Mouse (Mus musculus): ENCODE results near the gene Unc93a2.
A peak's percentile ranks its signal among the peaks of the same experiment; 100 is the strongest.
"Not testable (repeated sequence)": the region's sequence is repeated elsewhere in the genome, so short reads cannot be mapped to it uniquely, and the experiment has no call there.

Gene Unc93a2

DNA sequence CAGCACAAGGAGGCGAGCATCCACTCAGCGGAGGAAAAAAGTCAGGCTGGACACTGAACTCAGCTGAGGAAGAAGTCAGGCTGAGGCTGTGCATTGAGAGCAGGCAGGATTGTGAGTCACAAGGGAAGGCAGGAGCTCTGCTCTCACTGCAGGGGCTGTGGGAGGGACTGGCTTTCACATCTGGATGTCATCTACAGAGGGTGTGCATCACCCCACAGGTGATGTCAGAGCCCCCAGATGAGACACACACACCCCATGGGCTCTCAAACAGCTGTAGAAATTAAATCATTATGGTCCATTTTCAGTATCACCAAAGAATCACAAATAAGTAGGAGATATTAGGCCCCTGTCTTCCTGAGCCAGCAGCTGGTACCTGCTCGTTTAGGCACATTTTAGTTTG lies at the start of gene Unc93a2:
TSS of gene Unc93a2 (minus strand) at position 101 of the 400 bp plus-strand sequence.
- DNase-seq: not testable (repeated sequence)

DNA sequence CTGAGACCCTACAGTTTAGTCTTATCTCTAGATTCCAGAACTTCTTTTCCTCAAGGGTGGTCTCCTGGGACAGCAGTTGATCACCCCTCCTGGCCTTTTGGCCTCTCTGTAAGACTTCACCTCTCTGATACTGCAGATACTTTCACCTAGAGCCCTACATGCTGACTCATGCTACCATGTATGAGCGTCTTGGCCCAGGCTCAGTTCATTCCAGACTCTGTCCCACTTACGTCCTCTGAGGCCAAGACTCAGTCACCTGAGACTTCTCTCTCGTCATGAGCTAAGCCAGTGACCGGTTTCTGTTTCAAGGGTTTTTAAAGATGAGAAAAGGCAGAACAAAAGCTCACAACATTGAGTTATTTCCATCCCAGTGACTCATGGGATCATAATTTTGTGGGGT lies 48.9 kb upstream of the Unc93a2 start:
- not testable (repeated sequence) for DNase-seq

DNA sequence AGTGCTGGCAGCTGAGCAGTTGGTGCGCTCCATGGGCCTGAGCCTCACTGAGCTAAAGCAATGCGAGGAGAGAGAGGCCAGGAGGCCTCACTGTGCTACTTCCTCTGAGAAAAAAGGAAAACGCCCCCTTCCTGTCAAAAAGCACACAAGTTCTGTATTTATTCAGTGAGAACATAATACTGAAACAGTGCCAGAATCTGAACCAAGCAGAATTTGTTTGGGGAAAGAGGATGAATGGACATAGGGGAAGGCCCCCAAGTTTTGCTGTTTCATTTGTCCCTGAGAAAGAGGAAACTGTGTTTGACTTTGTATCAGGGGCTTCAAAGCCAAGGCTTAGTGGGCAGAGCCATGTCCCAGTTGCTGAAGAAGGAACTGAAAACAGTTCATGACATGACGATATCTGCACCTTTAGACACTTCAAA lies 45.0 kb upstream of the Unc93a2 start:
- not testable (repeated sequence) for DNase-seq

DNA sequence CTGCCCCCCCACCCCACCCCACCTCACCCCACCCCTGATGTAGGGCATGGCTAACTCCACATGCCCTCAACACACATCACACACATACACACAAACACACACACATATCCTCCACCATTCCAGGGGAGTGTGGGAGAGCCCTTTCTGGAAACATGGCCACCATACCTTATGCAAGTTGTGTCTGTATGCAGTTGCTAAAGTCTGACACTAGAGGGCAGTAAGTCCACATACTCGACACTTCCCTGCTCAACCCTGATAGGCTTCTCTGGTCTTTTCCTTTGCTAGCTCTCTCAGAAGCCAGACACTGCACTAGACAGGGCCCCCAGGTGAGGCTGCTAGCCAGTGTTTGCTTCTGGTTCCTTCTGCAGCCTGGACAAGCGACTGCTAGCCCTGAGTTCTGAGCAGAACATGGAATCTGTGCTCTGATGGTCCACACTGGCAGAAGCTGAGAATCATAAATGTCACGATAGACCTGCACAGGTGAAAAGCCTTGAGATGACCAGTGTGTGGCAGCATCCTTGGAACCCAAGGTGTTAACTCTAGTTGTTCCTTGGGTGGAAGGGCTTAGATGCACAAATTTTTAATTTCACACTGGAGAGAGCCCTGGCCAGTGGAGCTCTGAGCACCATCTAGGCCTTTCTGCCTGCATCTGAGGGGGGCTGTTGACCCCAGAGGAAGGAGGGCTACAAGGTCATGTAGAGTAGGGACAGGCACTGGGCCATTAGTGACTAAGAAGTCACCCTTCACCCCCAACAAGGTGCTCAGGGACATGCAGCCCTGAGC lies 35.1 kb upstream of the Unc93a2 start:
- not testable (repeated sequence) for DNase-seq

DNA sequence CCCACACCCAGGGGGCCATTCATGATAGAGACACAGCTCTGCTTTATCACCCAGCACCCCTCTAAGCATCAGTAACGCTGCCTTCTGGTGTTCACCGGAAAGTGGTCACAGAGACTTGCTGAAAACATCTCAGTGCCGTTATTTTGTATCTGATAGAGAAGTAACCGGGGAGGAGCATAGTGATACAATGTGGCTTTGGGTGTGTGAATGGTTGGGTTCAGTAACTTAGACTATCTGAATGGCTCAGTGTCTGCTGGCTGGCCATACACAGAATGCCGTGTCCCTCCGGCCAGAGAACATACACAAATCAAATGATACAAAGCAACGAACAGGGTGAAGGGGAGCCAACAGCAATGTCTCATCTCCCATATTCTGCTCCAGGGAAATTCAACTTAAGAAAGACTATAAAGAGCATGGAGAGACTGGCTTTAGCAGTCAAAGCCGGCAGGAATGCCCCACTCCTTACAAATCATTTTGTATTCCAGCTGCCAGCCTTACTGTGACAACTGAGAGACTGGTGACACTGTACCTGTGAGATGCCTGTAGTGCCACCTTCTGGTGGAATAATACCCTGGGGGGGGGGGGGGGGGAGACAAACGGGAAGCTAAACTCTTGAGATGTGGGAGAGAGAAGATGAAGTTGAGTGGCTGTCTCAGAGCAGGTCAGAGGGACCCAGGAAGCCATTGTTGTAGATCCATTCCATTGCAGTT lies 29.5 kb upstream of the Unc93a2 start:
- DNase-seq: not testable (repeated sequence)

DNA sequence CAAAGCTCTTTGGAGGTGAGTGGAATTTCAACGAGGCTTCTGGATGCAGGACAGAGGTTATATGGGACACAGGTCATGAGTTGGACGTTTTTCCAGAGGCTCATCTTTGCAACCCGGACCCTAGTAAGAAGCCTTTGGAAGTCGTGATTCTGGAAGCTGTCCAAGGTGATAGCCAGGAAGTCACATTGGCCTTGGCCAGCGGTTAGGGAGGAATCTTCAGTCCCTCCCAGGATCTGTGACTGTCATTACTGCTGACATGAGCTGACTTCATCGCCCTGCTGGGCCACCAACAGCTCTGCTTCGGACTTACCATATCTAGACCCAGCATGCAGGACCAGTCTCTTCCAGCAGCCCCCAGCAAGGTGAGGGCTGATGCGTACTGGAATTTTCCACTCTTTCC lies 28.1 kb upstream of the Unc93a2 start:
- DNase-seq: not testable (repeated sequence)

DNA sequence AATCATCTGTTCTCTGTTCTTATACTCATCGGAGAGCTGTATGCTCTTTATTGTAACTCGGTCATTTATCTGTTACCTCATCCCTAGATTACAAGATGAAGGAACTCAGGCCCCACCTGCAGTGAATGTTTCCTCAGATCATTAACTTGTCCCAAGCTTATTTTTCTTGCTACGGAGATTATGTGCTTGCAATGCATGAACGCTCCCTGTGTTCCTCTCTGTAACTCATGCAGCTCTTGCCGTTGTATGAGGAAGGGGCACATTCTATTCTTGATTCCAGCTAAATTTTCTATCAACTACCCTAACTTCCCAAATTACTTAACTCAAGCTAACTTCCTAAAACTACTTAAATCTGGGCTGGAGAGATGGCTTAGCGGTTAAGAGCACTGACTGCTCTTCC lies 14.5 kb upstream of the Unc93a2 start:
- not testable (repeated sequence) for DNase-seq

DNA sequence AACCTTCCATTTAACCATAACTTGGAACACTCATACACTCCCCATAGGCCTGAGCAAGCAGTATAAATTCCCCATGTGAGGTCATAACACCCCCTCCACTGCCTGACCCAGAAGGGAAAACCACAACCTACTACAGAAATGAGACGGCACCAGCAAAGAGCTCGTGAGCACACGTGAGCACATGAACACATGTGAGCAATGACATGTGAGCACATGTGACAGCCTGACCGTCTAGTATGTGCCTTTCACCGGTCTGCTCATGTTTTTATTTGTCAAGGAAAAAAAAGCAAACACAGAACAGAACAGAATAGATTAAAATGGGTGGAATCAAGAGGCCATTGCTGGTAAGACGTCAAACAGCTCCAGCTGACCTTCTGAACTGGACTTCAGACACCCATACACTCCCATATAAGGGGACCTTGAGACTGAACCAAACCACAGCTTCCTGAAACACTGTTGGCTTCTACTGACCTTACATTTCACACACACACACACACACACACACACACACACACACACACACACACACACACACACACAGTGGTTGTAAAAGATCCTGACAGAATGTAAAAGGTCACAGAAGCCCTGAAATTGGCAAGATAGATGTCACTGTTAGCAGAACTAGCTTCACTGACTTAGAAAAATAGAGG lies 13.1 kb upstream of the Unc93a2 start:
- DNase-seq: peak; percentile 15

DNA sequence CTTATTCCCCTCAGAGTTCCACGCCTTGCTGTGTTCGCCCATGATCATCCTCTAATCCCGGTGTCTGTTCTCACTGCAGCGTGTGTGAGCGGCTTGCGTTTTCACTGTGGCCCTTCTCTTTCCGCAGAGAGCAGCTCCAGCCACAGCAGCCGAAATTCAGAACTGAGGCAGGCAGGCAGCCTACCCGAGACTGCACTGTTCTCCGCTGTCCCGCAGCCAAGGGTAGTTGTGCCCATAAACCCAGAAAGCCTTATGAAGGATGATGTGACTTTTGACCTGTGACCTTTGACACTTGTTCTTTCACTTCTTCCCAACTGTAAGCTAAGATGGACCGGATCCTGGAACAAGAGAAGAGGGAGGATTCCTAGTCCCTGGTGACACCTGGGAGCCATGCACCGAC lies 11.8 kb upstream of the Unc93a2 start:
- DNase-seq: not testable (repeated sequence)

DNA sequence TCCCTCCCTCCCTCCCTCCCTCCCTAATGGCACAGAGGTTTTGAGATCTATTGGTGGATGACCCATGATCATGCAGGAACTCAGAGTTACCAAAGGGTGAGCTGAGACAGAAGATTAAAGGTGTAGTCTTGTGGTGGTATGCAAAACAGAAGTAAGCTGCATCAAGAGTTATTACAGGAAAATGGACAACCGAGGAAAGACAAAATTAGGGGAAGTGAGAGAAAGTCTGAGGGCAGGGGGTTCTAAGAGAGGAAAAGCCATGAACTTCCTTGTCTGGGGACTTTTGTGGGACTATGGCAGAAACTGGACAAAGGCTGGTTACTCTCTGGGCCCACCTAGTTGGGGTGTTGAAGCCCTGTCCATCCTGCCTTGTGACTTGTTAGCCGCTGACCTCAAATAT lies 11.0 kb upstream of the Unc93a2 start:
- DNase-seq: not testable (repeated sequence)

DNA sequence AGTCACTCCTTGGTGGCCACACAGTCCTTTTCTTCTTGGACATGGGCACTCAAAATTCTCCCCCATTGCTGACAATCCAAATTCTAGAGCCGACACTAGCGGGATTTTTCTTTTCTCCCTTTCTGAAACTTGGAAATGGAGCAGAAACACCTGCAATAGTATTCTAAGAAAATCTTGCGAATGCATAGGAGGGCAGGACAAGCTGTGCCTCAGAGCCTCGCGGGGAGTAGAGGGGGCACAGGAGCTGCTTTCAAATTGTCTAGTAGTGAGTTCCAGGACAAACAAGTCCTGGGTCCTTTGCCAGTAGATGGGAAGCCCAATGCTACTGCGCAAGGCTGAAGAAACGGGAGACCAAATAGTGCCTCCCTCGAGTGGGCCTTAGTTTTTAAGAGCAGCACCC lies 10.4 kb upstream of the Unc93a2 start:
- DNase-seq: not testable (repeated sequence)

DNA sequence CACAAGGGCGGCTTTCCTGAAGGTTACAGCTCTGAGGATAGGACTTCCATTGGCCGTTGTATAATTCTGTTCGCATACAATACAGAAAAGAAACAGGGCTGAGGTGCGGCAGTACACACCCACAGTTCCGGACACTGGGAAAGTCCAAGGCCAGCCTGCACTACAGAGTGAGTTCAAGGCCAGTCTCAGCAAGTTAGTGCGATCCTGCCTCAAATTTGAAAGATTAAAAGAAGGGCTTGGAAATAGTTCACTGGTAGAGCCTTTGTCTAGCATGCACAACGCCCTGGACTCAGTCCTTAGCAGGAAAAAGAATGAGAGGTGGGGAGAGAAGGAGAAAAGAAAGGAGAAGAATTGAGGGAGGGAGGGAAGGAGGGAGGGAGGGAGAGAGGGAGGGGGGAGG lies 9.9 kb upstream of the Unc93a2 start:
- not testable (repeated sequence) for DNase-seq

DNA sequence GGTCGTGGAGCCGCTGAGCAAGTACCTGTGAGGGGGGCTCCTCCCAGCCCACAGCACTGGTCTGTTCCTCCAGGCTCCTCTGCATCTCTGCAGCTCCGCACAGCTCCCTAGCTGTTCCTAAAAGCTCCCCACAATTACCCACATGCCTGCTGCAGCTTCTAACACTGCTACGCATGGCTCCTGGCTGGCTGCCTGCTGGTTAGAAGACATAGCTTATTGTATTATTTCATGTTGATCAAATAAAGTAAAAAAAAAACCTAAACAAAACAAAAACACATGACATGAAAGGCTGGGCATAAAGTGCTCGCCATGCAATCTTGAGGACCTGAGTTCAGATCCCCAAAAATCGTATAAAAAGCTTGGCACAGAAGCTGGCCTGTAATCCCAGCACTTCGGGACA lies 4.6 kb upstream of the Unc93a2 start:
- DNase-seq: not testable (repeated sequence)

DNA sequence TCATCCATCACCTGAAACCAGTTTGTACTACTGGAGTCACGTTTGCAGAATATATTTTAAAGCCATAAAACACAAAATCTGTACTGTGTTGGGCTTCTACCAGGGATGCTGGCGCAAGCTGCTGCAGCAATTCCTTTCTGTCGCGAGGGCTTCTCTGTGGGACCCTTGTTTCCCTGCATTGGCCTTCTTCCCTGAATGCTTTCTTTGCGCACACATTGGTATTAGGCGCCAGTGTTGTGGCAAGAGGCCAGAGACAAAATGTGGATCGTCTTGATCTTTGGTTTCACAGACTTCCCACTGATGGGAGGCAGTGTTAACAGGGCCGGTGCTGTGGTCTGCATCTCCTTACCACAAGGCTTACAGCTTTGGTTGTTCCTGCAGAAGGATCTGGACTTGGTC lies 3.7 kb upstream of the Unc93a2 start:
- not testable (repeated sequence) for DNase-seq

DNA sequence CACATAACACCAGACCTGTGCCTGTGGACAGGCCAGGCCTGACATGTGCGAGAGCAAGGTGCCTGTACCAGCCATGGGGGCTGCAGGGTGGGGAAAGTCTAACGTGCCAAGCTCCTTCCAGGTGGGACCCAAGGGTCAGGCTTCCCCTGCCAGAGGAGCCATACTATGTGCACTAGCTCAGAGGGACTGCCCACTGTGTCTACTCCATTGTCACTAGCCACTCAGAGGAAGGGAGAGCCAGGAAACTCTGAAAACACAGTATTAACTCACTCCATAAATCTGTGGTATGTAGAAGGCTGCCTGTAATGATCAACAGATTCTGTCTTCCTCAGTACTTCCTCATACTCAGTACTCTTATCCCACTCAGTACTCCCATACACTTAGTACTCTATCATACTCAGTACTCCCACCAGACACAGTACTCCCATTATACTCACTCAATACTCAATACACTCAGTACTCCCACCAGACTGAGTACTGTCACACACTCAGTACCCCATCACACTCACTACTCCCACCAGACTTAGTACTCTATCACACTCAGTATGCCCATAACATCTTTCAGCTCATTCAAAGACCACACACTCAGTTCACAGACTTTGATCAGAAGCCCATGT lies 3.2 kb upstream of the Unc93a2 start:
- not testable (repeated sequence) for DNase-seq

DNA sequence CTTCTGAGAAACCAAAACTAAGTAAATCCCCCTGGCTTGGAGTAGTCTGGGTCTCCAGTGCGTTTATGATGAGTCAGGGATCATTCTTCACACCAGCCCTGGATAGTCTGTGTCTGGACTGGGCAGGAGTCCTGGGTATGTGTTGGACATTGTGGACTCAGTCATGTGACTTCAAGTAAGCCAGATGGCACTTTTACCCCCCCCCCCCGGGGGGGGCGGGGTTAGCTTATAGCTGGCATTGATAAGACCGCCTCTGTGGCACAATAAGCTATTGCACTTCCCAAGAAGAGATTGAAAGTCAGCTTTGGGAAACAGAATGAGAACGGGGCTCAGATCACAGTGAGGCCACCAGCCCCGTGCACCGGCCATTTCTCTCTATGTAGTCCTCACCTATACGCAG lies 752 bp upstream of the Unc93a2 start:
- DNase-seq: not testable (repeated sequence)

DNA sequence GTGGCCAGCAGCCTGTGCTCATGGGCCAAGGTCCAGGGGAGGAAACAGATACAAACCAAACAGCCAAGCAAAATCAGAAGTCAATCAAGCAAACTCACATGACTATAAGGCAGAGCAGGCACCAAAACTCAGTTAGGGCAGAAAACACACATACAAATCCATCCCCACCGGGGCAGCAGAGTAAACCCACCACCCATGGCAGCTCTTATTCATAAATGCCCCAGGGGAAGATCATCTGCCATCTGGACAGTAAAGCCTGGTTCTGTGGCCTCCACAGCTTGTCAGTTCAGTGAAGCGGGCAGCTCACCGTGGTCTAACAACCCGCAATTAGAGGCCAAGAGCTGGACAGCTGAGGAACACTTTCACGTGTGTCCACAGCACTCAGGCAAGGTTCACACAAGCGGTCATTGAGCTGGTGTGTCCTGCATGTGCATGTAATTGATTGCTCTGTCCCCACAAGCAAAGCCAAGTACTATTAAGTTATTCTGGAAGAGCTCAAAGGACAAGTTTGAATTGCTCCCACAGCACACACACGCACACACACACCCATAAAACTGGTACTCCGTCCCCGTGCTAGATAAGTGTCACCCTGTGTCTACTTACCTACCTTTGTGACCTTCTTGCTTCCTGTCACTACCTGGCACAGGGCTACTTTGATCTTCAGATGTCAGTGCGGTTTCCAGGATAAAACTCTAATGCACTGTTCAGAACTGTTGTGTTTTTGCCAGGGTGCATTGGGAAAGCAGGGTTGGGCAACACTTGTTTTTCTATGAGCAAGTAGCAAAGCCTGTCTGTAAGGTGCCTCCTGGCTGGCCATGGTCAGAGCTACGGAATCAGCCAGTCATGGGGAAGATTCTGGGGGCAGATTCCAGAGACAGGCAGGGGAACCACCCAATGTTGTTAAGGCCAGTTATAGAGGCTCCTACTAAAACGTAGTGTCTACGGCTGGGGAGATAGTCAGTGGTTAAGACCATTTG lies 1.8 kb downstream of the Unc93a2 start:
- DNase-seq: not testable (repeated sequence)

DNA sequence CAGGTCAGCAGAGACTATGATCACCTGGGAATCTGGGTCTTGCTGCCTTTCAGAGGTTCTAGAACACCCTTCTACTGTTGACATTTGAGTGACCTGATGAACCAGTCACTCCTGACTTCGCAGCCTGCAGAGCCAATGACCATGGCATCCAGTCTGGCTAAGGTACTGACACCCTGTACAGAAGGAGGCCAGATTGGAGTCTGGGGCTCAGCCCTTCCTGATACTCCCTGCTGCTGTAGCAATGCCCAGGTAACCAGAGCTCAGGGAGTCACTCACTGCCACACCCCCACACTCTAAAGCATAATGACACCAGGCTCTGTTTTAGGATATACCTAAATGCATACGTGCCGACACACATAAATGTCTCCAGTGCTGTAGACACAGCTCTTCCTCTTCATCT lies 2.6 kb downstream of the Unc93a2 start:
- DNase-seq: not testable (repeated sequence)

DNA sequence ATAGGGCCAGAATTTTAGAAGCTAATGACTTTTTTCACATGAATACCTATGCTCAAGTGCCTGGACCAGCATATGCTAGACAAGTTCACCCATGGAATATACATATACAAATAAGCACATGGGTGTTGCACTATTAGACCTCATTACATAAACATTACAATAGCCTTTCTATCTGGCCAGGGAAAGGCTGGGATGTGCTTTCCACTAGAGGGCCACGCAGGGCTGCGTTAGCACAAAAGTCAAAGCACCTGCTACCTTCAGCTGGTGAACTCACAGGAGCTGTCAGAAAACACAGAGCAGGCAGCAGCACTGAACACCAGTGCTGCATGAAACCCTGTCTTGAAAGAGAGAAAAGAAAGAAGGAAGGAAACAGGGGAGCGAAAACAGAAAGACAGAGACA lies 7.4 kb downstream of the Unc93a2 start:
- not testable (repeated sequence) for DNase-seq

DNA sequence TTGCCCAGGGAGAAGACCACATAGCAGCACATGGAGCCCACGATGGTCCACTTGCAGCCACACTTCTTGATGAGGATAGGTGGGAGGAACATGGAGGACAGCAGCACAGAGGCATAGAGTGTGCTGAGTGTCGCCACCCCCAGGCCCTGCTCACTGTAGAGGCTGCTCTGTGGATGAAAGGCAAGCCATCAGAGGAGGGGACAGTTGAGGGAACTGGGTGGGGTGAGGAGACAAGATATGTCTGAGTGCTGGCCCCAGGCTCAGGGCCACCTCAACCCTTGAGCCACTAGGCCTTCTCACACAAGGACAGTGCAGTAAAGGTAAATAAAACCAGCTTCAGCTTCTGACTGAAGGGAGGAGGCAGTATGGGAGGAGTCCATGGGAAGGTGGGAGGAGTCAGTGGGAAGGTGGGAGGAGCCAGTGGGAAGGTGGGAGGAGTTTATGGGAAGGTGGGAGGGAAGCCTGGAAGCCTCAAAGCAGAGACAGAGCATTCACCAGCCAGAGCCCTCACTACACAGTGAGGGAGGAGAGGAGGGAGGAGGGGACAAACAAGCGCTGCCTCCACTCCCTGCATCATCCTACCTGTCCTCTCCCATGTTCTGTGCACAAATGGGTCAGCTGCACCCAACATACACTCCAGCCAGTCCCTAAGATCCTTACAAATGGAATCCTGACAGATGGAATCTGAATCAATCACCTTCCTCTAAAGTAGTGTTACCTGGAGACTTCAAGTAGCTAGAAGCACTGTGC lies 8.1 kb downstream of the Unc93a2 start:
- DNase-seq: not testable (repeated sequence)

DNA sequence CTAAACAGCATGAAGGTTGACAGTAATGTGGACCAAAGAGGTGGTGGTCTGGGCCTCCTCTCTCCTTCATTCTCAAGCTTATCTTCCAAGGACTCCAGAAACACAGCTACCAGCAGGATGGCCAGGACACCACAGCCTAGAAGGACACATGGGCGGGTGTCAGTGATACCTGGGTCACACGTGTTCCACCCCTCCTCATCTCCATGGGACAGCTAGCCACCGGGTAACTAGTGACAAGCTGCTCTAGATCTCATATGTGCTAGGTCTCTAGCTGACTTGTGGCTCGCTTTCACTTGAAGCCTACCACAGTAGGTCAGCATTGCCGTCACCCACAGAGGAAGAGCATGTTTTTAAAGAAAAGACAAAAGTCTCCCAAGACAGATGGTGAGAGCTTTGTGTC lies 13.4 kb downstream of the Unc93a2 start, which contains the start of gene Gm49630:
TSS of gene Gm49630 (minus strand) at position 101 of the 400 bp plus-strand sequence.
- DNase-seq: not testable (repeated sequence)

Data from kidney, postnatal 10 days (tissue).